Mouse (Mus musculus) embryonic fibroblast, embryonic 13.5 days (primary cell): ENCODE data around the gene Sema4a. TPM values are rescaled to one million over a fixed set of nuclear protein-coding genes. Genes with fewer than 3 reads are reported as not detected.

Experiments
- H3K27ac ChIP-seq: 2 replicates; pipeline ENCODE4 v1.5.1; 2012; ENCODE audit warnings: low read length, control low read depth, inconsistent platforms; ENCODE audit not compliant: insufficient read depth
- H3K4me1 ChIP-seq: 2 replicates; pipeline ENCODE4 v1.6.1; 2011; ENCODE audit warnings: low read length; ENCODE audit not compliant: control insufficient read depth, insufficient read depth
- H3K4me3 ChIP-seq: 2 replicates; pipeline ENCODE4 v1.5.1; 2011; ENCODE audit warnings: mild to moderate bottlenecking, control low read depth, low read length; ENCODE audit not compliant: insufficient read depth
- CTCF ChIP-seq: IDR thresholded peaks from 2 replicates; pipeline ENCODE4 v1.5.1; 2011; ENCODE audit warnings: mild to moderate bottlenecking, control low read depth, low read length, moderate library complexity, borderline replicate concordance; ENCODE audit not compliant: insufficient read depth
- POLR2A ChIP-seq: IDR thresholded peaks from 2 replicates; pipeline ENCODE4 v1.6.1; 2011; ENCODE audit warnings: low read depth, mild to moderate bottlenecking, control low read depth, low read length, moderate library complexity
- polyA plus RNA-seq: library from polyadenylated mRNA; stranded (reverse); fragments of >200 nt; gene quantifications from 2 replicates; pipeline ENCODE4 v1.2.4, GENCODE M21; 2011; ENCODE audit warnings: low read depth; ENCODE audit not compliant: missing spikeins, insufficient read length

Sema4a gene
- polyA plus RNA-seq, result 0.25 and 0.63 TPM in 2 replicates

DNA sequence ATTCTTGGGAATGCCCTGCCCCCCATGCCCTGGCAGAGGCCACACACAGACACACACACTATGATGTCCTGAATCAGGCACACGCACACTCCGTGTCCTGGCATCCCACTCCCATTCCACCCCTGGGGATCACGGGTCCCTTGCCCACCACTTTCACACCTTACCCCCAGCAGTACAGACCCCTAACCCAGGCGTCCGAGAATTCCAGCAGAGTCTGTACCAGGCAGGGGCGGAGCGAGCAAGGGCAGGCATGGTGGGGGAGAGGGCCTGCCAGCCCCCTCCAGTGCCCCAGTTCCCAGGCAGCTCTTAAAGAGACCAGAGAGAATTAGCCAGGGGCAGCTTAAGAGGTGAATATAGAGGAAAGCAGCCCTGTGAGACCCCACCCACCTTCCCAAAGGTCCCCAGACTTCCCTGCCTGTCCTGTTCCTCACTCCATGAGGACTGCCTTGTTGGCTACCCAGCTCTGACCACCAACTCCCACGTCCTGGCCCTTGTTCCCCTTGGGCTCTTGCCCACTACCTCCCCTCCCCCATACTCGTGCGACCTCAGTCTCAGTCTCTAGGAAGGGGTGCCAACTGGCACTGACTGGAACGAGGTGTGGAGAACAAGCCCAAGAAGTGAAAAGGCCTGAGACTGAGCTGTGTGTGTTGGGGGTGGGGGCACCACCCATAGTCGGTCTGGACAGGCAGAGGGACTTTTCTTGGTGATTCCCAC, at the start of gene Sema4a:
Gene Sema4a, minus strand, starts transcription at position 200 of the 714 bp plus-strand sequence.
- TF ChIP-seq POLR2A (no peak), CTCF (no peak)
- H3K4me1 ChIP-seq, result peaks cover 5% of the 10 kb centered on the region; the same call in 1 of the 2 replicates
- H3K27ac ChIP-seq, result no peak within 1 kb of the TSS
- H3K4me3 ChIP-seq, result no peak within 1 kb of the TSS

GRCm38 (mm10) chr3:88509692-88510420, 48.9 kb upstream of the Sema4a start, which contains the start of gene Lmna:
TSS of gene Lmna (minus strand) at chr3:88509956.
- TF ChIP-seq CTCF (peak; percentile 38; the same call in 1 of the 2 replicates), POLR2A (peak; percentile 85)
- Histone ChIP-seq H3K27ac (peak within 1 kb of the TSS; percentile 75), H3K4me3 (peak within 1 kb of the TSS; percentile 45), H3K4me1 (peaks cover 34% of the 10 kb centered on the region)

GRCm38 (mm10) chr3:88509250-88509649, 48.3 kb upstream of the Sema4a start:
- peak overlapping the region; percentile 75 for H3K27ac ChIP-seq
- peaks cover 37% of the 10 kb centered on the region for H3K4me1 ChIP-seq
- peak overlapping the region; percentile 45 for H3K4me3 ChIP-seq

GRCm38 (mm10) chr3:88505765-88506164, 44.8 kb upstream of the Sema4a start:
- H3K27ac ChIP-seq, result peak overlapping the region; percentile 55
- peaks cover 20% of the 10 kb centered on the region for H3K4me1 ChIP-seq
- no peak for TF ChIP-seq POLR2A
- no peak for TF ChIP-seq CTCF
- no peak overlapping the region for H3K4me3 ChIP-seq

More at GRCm38 (mm10) chr3:88509250-88509649, 48.3 kb upstream of the Sema4a start:
- no peak for TF ChIP-seq CTCF

- no peak for TF ChIP-seq CTCF
- TF ChIP-seq POLR2A, result no peak
- peaks cover 13% of the 10 kb centered on the region for H3K4me1 ChIP-seq
Observed at GRCm38 (mm10) chr3:88505081-88505480, 44.1 kb upstream of the Sema4a start.

DNA sequence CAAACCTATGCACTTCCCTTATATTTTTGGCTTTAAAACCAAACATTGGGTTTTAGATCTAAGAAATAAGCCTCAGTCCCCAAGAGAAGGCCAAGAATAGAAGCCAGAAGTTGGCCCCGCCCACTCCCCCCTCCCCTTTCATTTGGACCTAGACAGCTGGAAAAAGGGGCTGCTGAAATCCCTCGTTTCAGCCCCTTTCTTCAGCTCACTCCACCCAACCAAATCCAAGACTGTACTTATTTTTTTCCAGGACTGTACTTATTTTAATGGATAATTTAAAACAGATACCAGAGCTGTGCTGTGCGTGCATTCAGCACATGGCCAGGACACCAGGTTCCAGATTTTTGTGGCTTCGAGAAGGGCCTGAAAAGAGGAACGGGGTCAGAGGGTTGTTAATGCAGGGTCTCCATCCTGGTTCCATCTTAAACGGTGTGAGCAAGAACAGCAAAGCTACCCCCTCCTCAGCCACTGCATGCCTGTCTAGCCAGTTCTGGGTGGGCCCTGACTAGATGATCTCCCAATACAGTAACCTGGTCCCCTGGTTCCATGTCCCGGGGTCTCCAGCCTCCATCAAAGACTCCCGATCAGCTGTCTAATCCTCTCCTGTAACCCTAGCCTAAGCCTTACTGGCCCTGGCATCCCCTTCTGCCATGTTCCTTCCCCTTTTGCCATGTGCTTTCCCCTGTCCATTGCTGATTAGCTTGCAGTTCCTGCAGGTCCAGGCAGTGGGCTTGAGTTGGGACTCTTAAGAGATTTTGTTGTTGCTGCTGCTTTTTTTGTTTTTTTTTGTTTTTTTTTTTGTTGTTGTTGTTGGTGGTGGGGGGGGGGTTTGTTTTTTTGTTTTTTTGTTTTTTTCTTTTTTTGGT, 43.1 kb upstream of the Sema4a start:
- peaks cover 13% of the 10 kb centered on the region for H3K4me1 ChIP-seq
- TF ChIP-seq POLR2A, result no peak
- TF ChIP-seq CTCF, result no peak
- H3K4me3 ChIP-seq, result no peak overlapping the region
- H3K27ac ChIP-seq, result peak overlapping the region; percentile 94

More at GRCm38 (mm10) chr3:88505081-88505480, 44.1 kb upstream of the Sema4a start:
- Histone ChIP-seq H3K27ac (peak overlapping the region; percentile 55), H3K4me3 (no peak overlapping the region)

- TF ChIP-seq CTCF, result no peak
- TF ChIP-seq POLR2A, result no peak
- Histone ChIP-seq H3K27ac (peak overlapping the region; percentile 94), H3K4me1 (peaks cover 13% of the 10 kb centered on the region), H3K4me3 (peak overlapping the region; percentile 19; the same call in 1 of the 2 replicates)
Observed at GRCm38 (mm10) chr3:88503505-88503863, 42.5 kb upstream of the Sema4a start.

DNA sequence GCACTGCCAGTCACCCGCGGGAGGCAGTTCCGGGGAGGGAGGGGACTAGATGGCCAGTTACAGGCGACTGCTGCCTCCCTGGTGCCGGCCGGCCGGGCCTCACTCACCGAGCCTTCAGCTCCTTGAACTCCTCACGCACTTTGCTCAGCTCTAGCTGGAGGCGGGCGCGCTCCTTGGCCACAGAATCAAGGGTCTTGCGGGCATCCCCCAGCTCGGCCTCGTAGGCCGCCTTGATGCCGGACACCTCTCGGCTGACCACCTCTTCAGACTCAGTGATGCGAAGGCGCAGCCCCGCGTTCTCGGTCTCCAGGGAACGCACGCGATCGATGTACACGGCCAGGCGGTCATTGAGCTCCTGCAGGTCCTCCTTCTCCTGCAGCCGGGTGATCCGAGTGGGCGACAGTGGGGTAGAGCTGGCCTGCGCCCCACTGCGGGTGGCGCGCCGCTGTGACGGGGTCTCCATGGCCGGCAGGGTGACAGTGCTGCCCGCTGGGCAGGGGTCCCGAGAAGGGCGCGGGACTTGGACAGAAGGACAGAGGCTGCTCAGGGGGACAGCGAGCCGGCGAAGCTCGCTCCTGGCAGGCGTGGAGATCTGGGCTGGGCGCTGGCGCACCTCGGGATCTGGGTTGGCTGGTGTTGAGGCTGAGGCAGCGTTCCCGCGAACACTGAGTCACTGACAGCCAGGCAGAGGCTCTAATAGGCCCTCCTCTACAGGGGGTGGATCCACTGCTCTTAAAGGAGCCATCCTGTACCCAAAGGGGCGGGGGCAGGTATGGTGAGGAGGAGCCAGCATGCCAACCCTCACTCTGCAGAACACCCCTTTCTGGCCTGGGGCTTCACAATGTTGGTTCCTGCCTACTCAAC, 41.9 kb upstream of the Sema4a start:
- peaks cover 18% of the 10 kb centered on the region for H3K4me1 ChIP-seq
- TF ChIP-seq POLR2A (peak; percentile 99), CTCF (no peak)

GRCm38 (mm10) chr3:88502031-88502571, 41.1 kb upstream of the Sema4a start:
- peaks cover 25% of the 10 kb centered on the region for H3K4me1 ChIP-seq
- peak overlapping the region; percentile 94 for H3K27ac ChIP-seq
- H3K4me3 ChIP-seq, result peak overlapping the region; percentile 82
- TF ChIP-seq CTCF, result no peak
- TF ChIP-seq POLR2A, result peak; percentile 32

More for the DNA sequence above, 41.9 kb upstream of the Sema4a start:
- H3K4me3 ChIP-seq, result peak overlapping the region; percentile 82
- peak overlapping the region; percentile 94 for H3K27ac ChIP-seq
